Mouse (Mus musculus): Measurements from ENCODE around the gene Slc2a13. TPM values are rescaled to one million over a fixed set of nuclear protein-coding genes. Genes with fewer than 3 reads are reported as not detected.

Slc2a13 gene
- total RNA-seq, 4 experiments from 2014 or later = 0.97 to 1.4 (median 1.2) TPM

DNA sequence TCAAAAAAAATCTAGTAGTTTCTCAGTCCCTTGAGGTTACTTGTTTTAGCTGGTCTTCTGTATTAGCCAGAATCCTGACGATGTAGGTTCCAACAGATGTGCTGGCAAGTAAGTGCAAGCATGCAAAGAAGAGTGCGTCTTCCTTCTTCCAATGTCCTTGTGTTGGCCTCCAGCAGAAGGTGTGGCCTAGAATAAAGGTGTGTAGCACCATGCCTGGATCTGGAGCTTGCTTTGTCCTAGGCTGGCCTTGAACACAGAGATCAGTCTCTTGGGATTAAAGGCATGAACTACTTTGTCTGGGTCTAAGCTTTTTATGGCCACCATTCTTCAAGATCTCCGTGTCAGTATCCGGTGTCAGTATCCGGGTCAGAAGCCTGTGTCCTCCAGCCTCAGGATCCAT, 293.5 kb downstream of the Slc2a13 start:
- DNase-seq (ENCODE audit: low spot score) = no peak

DNA sequence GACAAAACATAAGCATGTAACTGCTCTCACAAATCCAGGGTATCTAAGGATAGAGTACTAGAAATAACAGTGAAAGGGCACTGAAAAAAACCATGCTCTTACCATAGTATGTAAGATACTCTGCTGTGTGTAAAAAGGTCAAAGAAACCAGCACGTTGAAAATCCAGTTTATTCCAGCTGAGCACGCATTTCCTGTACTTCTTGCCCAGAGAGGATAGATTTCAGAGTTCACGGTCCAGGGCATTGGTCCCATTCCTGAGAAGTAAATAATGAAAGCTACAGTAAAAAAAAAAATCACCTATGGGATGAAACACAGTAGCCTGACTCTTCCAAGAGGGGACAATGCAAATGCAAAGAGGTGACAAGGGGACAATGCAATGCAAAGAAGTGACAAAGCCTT, 297.1 kb downstream of the Slc2a13 start:
- no peak for DNase-seq (ENCODE audit: low spot score)

DNA sequence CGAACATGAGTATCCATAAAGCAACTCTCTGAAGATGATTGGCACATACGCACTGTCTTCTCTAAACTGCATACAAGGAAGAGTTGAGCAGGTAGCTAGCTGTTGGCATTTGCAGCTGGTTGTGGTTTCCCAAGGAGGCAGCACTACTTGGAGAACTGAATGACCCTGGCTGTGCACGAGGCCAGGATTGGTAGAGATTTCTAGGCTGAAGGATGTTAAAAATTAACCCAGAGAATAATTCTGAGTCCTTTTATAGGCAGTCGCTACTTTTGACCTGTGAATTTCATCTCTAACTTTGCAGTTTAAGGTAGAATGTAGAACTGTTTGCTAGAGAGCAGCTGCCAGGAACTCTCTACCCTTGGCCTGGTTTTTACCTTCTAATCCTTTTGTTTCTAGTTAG, 304.5 kb downstream of the Slc2a13 start:
- DNase-seq (ENCODE audit: low spot score) = no peak

DNA sequence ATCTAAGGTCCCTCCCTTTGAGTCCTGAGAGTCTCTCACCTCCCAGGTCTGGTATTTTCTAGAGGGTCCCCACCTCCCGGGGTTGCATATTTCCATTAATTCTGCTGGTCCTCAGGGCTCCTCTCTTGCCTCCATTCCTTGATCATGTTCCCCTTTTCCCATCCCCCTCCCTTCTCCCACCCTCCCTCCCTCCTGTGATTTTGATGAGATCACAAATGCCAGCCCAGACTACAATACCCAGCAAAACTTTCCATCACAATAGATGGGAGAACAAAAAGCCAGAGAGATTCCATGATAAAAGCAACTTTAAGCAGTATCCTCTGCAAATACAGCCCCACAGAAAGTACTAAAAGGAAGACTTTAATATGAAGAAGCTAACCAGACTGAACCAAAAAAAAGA, 309.1 kb downstream of the Slc2a13 start:
- no peak for DNase-seq (ENCODE audit: low spot score)

DNA sequence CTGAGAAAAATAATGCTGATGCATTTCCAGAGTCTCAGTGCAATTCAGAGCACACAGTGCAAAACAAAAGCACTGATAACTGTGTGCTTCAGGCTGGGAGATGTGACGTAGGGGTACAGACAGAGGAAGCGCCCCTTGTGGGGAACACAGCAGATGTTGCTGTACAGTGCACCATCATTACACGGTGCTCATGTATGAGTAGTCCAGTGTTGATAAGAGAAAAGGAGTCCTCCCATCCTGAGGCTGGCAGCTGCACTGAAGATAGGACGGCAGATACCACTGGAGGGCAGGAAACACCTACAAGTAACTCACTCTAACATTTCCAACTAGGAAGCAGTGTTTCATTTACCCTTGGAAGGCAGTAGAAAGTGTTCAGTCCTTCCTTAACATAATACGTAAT, 312.5 kb downstream of the Slc2a13 start:
- DNase-seq (ENCODE audit: low spot score) = no peak

DNA sequence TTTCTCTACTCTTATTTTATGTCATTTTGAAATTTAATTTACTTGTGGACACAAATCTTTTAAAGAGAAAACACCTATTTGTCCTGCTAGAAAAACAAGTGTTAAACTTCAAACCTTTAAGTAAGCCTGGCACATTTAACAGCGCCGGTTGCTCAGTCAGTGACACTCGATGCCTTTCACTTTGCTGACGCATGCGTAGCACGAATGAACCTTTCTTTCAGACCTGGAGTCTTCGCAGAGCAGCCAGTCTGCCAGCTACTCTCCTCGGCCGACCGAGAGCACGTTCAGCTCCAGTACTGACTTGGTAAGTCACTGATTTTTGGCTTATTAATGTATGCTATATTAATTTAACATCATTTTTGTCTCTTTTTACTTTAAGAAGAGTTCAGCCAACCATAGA, 315.9 kb downstream of the Slc2a13 start:
- no peak for DNase-seq (ENCODE audit: low spot score)

DNA sequence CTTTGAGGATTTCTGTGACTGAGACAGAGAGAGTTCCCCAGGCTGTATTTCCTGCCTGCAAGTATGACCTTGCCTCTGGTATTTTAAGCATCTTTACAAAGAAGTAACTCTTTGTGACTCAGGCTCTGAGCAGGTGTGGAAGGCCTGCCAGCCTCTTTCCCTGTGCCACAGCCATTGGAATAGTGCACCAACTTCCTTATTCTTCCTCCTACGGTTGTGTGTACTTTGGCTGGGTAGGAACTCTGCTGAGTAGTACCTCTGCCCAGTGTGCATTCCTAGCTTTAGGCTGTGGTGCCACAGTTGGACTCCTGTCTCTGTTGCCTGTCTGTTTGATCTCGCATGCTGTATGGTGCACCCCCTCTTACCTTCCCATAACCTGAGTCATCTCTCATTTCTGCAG, 317.8 kb downstream of the Slc2a13 start:
- DNase-seq (ENCODE audit: low spot score) = no peak

DNA sequence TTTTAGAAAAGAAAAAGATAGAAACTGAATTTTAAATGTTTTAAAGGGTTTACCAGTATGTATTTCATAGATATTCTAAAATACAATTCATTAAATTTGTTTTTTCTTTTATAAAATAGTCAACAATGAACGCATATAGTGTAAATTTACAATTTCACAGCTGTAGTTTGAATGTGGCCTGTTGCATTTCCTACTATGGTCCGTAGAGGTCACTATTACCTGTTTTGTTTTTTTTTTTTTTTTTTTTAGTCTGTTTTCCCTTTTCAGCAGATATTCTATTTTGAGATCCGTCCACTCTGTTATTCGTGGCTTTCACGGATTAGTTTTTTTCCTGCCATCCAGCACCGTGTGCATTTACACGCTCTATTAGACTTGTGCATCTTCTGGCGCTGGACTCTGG, 320.1 kb downstream of the Slc2a13 start:
- no peak for DNase-seq (ENCODE audit: low spot score)

DNA sequence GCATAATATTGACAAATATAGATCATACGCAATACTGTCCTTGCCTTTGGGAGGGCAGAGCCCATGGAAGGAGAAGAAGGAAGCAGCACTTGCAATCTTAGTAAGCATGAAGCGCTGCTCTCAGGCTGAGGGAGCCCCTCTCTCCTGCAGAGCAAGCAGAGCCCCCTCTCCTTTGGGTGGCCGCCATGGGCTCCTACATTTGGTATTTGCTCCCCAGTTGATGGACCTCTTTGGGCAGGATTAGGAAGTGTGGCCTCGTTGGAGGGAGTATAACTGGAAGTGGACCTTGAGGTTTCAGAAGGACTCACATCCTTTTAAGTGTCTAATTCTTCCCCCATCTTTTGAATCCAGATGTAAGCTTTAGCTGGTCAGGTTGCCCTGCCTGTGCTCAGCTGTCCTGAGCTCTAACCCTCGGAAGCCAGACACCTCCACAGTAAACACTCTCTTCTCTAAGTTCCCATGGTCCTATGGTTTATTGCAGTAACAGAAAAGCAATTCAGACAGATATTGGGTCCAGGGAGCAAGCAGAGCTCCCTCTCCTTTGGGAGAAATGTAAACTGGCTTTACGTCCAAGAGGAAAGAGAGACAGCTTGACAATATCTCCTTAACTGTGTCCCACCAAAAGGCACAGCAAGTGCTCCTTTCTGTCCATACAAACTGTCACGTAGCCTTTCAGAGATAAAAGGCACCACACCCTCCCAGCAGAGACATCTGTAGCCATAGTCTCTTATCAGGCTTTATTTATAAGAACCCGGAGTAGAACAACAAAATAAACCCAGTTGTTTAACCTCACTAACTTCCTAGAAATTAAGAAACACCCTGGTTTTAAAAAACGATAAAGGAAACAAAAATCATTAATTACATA, 321.3 kb downstream of the Slc2a13 start:
- no peak for DNase-seq (ENCODE audit: low spot score)

DNA sequence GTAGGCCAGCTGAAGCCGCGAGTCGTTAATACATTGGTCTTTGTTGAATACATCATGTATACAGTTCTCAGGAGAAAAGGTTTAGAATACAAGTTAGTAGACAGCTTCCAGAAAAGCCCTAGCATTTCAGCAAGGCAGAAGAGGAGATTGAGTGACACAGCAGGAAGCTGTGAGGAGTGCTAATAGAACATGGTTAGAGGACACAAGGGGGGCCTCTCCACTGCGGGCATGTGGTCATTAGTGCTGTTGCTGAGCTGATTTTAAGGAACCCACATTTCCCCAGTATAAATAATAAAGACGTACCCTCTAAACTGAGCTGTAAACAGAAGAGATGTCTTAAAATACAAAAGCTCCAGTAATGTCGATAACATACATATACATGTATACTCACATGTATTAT, 322.2 kb downstream of the Slc2a13 start:
- no peak for DNase-seq (ENCODE audit: low spot score)

DNA sequence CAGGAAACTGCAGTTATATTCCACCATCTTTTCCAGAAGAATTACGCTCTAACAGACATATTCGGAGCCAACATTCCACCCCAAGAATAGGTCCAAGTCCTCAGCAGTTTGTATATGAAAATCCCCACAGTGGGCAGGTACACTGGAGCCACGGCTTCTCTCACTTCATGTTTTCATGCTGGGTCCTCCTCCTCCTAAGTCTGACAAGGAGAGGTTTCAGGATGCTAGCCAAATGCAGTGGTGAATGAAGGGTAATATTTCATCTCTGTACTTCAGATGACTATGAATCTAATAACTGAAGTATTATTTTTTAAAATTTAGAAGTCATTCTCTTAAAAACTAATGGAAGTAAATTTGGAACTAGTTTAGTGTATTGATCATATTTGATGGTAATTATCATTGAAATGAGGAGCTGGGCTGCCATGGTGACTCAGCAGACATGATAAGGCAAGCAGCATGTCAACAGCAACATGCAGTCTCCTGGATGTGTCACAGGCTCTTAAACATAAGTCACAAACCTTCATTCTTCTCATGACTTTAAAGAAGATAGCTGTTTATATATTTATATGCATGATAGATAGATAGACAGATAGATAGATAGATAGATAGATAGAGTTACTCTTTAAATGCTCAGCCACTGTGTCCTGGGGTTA, 332.3 kb downstream of the Slc2a13 start:
- DNase-seq (ENCODE audit: low spot score) = no peak

DNA sequence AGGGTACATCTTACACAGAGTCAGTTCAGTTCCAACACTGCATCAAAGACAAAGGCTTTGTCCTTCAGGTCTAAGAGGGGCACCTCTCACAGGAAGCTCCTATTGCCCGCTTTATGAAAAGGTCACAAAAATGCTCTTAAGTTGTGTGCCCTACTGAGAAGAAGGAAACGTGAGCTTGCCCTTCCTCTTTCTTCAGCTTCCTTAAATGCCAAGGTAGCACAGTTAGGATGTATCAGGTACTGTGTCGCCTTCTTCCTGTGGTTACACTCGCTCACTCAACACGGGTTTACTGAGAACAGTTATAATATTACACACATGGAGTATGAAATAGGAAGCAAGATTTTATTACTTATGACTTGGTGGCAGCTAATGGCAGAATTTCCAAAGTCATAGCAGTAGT, 335.8 kb downstream of the Slc2a13 start:
- no peak for DNase-seq (ENCODE audit: low spot score)

Other genes starting within 250 kb of the Slc2a13 start
- gene Lrrk2, start 99.9 kb upstream of the Slc2a13 start, total RNA-seq (2022) = 10 to 100 TPM in 3 of 4 experiments, 1 to 10 TPM in 1; 9.1 to 14.4 (median 14.1) TPM